Mouse (Mus musculus) liver, embryonic 15.5 days (tissue): ENCODE results near the gene Cops3. TPM values are rescaled to one million over a fixed set of nuclear protein-coding genes. Genes with fewer than 3 reads are reported as not detected.
A peak's percentile ranks its signal among the peaks of the same experiment; 100 is the strongest.

Source experiments
- ATAC-seq: fragments of 200-750 bp; cut with Nextera tagmentation; 2 replicates; pipeline ENCODE4 v1.8.0; 2017; ENCODE audit warnings: moderate number of reproducible peaks, mild to moderate bottlenecking, moderate library complexity; ENCODE audit not compliant: insufficient read depth
- H3K27ac ChIP-seq: fragments of 300-500 bp; sonication (generic); replicated peaks from 2 replicates; pipeline ENCODE4 v1.5.1; 2015; ENCODE audit warnings: mild to moderate bottlenecking, inconsistent platforms
- H3K27me3 ChIP-seq: fragments of 300-500 bp; sonication (generic); 2 replicates; pipeline ENCODE4 v1.6.1; 2015; ENCODE audit warnings: mild to moderate bottlenecking, inconsistent platforms
- H3K36me3 ChIP-seq: fragments of 300-500 bp; sonication (generic); replicated peaks from 2 replicates; pipeline ENCODE4 v1.6.1; 2015; ENCODE audit warnings: moderate library complexity, mild to moderate bottlenecking, inconsistent platforms
- H3K4me1 ChIP-seq: fragments of 300-500 bp; sonication (generic); replicated peaks from 2 replicates; pipeline ENCODE4 v1.6.1; 2015; ENCODE audit warnings: inconsistent platforms
- H3K4me2 ChIP-seq: fragments of 300-500 bp; sonication (generic); 2 replicates; pipeline ENCODE4 v1.6.1; 2015; ENCODE audit warnings: moderate library complexity, mild to moderate bottlenecking, inconsistent platforms
- H3K4me3 ChIP-seq: fragments of 300-500 bp; sonication (generic); replicated peaks from 2 replicates; pipeline ENCODE4 v1.5.1; 2015; ENCODE audit warnings: mild to moderate bottlenecking, inconsistent platforms
- H3K9ac ChIP-seq: fragments of 300-500 bp; sonication (generic); 2 replicates; pipeline ENCODE4 v1.6.1; 2015; ENCODE audit warnings: moderate library complexity, mild to moderate bottlenecking, inconsistent platforms
- H3K9me3 ChIP-seq: fragments of 300-500 bp; sonication (generic); replicated peaks from 2 replicates; pipeline ENCODE4 v1.6.1; 2016; ENCODE audit warnings: inconsistent platforms
- WGBS: fragments of 180-500 bp; shearing (Covaris S2); methylation state at CpG from one replicate; pipeline ENCODE4 v1.1.7; 2015; ENCODE audit warnings: mixed read lengths; ENCODE audit not compliant: insufficient replicate concordance; 5-methylcytosine and 5-hydroxymethylcytosine counted together
- polyA plus RNA-seq: library from polyadenylated mRNA; unstranded; fragments of >200 nt; fragmentation: Nextera tagmentation; extraction: Ambion mirVana; gene quantifications from 2 replicates; pipeline ENCODE4 v1.2.1, GENCODE M21; 2015

Cops3 gene
- polyA plus RNA-seq, 1 experiment from 2014 or later = 89.6 TPM

DNA sequence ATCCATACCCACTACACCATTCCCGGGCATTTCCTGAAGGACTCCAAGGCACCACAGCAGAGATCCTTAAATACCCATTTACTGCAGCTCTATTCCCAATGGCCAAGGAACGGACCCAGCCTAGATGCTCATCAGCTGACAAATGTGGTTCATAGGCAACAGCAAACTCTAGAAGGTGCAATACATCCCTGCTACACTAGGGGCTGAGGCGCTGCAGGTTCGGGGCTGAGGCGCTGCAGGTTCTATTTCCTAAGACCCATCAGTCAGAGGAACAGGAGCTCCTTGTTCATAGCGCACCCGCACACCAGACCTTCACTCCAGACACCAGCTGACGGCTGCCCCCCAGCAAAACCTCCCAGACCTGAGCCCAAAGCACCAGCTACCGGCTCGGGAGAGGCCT lies 39.2 kb downstream of the Cops3 start:
- H3K27ac ChIP-seq = no peak overlapping the region
- H3K9me3 ChIP-seq = no peaks in the 10 kb centered on the region
- WGBS = 83% methylated on average over 10 of the region's 10 CpGs
- no peak overlapping the region for H3K4me3 ChIP-seq
- no peak overlapping the region for H3K4me2 ChIP-seq
- no peaks in the 10 kb centered on the region for H3K27me3 ChIP-seq
- H3K4me1 ChIP-seq = no peaks in the 10 kb centered on the region
- ATAC-seq = no peak
- peaks cover 98% of the 10 kb centered on the region for H3K36me3 ChIP-seq
- H3K9ac ChIP-seq = no peak overlapping the region

DNA sequence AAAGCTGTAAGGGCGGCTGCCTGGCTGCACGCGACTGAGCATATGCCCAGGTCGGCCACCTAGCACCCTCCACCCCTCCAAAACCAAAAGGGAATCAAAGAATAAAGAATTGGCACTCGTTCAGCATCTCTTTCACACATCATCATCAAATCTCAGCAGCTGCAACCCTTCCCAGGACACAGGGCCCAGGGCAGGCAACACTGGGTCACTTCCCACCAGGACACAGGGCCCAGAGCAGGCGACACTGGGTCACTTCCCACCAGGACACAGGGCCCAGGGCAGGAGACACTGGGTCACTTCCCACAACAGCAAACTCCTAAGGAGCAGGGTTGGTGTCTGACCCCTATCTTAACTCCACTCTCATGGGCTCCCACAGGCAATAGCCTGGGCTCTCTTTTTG lies 46.2 kb downstream of the Cops3 start:
- H3K4me3 ChIP-seq = no peak overlapping the region
- no peak for ATAC-seq
- no peak overlapping the region for H3K9ac ChIP-seq
- no peaks in the 10 kb centered on the region for H3K4me1 ChIP-seq
- no peak overlapping the region for H3K27ac ChIP-seq
- H3K27me3 ChIP-seq = no peaks in the 10 kb centered on the region
- H3K36me3 ChIP-seq = peaks cover 70% of the 10 kb centered on the region
- WGBS = 80% methylated on average over 6 of the region's 6 CpGs
- no peak overlapping the region for H3K4me2 ChIP-seq
- H3K9me3 ChIP-seq = no peaks in the 10 kb centered on the region

DNA sequence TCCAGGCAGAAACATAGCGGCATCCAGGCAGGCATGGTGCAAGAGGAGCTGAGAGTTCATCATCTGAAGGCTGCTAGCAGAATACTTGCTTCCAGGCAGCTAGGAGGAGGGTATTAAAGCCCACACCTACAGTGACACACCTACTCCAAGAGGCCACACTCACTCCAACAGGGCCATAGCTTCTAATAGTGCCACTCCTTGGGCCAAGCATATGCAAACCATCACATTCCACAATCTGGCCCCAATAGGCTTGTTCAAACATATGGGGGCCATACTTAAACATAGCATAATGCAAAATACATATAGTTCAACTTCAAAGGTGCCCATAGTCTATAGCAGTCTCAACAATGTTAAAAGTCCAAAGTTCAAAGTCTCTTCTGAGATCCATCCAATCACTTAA lies 50.3 kb downstream of the Cops3 start:
- 43% methylated on average over 1 of the region's 1 CpGs for WGBS
- H3K9ac ChIP-seq = no peak overlapping the region
- 0 out of 2 replicates have a peak, but pooled peaks cover 6% of the 10 kb centered on the region for H3K27me3 ChIP-seq
- H3K36me3 ChIP-seq = peaks cover 29% of the 10 kb centered on the region
- no peak overlapping the region for H3K4me2 ChIP-seq
- H3K9me3 ChIP-seq = no peaks in the 10 kb centered on the region
- H3K4me3 ChIP-seq = no peak overlapping the region
- no peak for ATAC-seq
- no peak overlapping the region for H3K27ac ChIP-seq
- H3K4me1 ChIP-seq = peaks cover 16% of the 10 kb centered on the region

DNA sequence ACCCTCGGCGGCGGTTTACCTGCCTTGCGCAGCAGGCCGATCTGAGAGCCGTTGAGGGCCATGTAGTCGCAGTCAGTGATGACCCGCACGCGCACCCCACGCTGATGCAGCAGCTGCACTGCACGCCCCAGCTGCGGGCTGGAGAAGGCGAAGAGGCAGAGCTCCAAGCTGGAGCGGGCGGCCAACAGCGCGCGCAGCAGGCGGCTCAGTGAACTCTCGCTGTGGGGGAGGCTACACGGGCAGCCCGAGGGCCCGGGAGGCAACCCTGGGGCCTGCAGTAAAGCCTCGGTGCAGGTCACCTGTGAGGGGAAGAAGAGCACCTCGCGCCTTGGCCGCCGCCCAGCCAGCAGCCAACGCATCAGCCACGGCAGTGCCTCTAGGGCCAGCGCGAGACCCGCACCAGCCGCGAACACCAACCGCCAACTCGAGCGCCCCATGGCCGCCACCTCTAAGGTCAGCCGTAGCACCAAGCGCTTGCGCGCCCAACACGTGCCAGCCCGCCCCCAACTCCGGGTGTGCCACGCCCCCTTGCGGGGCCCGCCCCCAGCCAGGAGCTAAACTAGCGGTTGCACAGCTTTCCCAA lies 52.3 kb downstream of the Cops3 start, which contains the start of gene Pld6:
Gene Pld6 (minus strand): TSS at position 447 of the 583 bp plus-strand sequence.
- Histone ChIP-seq H3K4me2 (peak within 1 kb of the TSS; percentile 78), H3K4me1 (peaks cover 16% of the 10 kb centered on the region), H3K4me3 (peak within 1 kb of the TSS; percentile 50), H3K9me3 (no peaks in the 10 kb centered on the region), H3K9ac (peak within 1 kb of the TSS; percentile 29; the same call in 1 of the 2 replicates), H3K27me3 (0 out of 2 replicates have a peak, but pooled peaks cover 6% of the 10 kb centered on the region), H3K27ac (no peak within 1 kb of the TSS), H3K36me3 (peaks cover 12% of the 10 kb centered on the region)
- WGBS = 2% methylated on average over 51 of the region's 51 CpGs
- ATAC-seq = peak; percentile 64

DNA sequence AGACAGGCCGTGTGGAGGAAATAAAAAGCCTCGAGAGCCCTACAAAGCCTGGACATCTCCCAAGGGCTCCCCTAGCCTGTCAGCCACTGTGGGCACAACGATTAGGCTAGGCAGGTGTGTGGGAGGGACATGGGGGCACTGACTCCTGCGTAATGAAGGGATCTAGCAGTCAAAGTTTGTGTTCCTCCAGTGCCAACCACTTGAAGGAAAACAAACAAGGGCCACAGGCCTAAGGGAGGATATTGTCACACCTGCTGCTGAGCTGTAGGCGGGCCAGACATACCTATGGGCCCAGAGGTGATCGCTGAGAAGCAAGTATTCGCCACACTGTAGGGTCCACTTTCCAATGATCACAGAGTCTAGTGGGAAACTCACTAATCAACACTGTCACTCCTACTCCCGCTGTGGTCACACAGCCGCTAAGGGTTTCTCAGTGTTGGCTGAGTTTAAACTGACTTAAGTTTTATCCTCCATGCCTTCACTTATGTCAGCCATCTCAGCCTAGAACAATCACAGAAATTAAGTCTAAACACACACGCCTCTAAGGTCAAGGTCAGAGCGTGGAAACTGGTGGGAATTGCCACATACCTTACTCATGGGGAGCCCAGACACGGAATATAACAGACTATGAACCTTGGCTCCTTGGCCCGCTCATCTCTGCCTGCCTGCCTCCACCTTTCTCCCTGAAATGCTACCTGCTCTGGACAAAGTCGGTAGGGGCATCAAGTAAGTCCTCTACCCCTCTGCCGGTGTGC lies 53.0 kb downstream of the Cops3 start:
- Histone ChIP-seq H3K36me3 (peaks cover 5% of the 10 kb centered on the region), H3K4me1 (peaks cover 16% of the 10 kb centered on the region), H3K9ac (peak overlapping the region; percentile 29; the same call in 1 of the 2 replicates), H3K27me3 (0 out of 2 replicates have a peak, but pooled peaks cover 6% of the 10 kb centered on the region), H3K27ac (no peak overlapping the region), H3K9me3 (no peaks in the 10 kb centered on the region), H3K4me2 (peak overlapping the region; percentile 78), H3K4me3 (peak overlapping the region; percentile 50)
- 0 out of 2 replicates have a peak, but pooled peaks have one; percentile 6 for ATAC-seq
- whole genome bisulfite sequencing = 44% methylated on average over 15 of the region's 15 CpGs

DNA sequence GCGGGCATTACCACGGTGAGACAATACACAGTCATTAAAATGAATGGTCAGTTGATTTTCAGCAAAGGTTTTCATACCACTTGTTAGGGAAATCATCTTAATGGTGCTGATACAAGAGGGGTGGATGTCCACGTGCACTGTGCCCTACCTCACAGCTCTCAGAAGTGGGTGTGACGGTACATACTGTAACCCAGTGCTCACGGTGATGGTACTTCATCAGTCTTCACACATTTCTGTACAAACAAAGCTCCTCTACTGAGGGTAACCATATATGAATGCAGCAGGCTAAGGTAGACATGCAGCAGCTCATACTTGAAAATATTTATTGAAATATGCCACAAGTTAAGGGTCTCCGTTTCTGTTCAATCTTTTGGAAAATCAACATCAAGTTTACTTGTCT lies 56.0 kb downstream of the Cops3 start:
- no peak overlapping the region for H3K27ac ChIP-seq
- H3K9ac ChIP-seq = no peak overlapping the region
- WGBS = 79% methylated on average over 6 of the region's 6 CpGs
- no peak for ATAC-seq
- H3K27me3 ChIP-seq = 0 out of 2 replicates have a peak, but pooled peaks cover 6% of the 10 kb centered on the region
- no peaks in the 10 kb centered on the region for H3K36me3 ChIP-seq
- H3K4me2 ChIP-seq = no peak overlapping the region
- H3K4me1 ChIP-seq = peaks cover 20% of the 10 kb centered on the region
- no peak overlapping the region for H3K4me3 ChIP-seq
- H3K9me3 ChIP-seq = no peaks in the 10 kb centered on the region

DNA sequence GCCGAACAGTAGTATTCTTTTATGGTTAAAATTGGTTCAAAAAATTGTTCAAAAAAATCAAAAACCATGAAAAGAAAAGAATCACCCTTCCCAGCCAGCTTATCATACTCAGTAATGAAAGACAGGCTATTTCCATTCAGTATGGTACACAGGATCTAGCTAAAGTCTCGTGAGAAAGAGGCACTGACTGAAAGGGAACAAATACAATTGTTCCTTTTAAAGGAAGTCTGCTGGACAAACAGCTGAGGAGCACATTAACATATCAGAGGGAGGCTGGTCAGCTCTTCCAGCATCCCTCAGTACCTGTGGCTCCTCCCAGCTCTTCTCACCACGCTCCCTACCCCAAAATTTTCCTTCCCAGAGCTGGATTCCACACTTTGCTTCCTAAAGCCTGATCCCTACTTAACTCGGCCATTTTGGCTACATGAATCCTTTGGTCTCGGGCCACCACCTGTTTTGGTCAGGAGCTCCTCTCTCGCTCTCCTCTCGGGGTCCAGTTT lies 57.5 kb downstream of the Cops3 start:
- peaks cover 16% of the 10 kb centered on the region for H3K4me1 ChIP-seq
- no peak overlapping the region for H3K27ac ChIP-seq
- H3K36me3 ChIP-seq = 0 out of 2 replicates have a peak, but pooled peaks cover 1% of the 10 kb centered on the region
- H3K4me2 ChIP-seq = no peak overlapping the region
- 0 out of 2 replicates have a peak, but pooled peaks cover 3% of the 10 kb centered on the region for H3K27me3 ChIP-seq
- WGBS = 67% methylated on average over 7 of the region's 7 CpGs
- no peak overlapping the region for H3K4me3 ChIP-seq
- H3K9me3 ChIP-seq = no peaks in the 10 kb centered on the region
- ATAC-seq = no peak
- no peak overlapping the region for H3K9ac ChIP-seq

DNA sequence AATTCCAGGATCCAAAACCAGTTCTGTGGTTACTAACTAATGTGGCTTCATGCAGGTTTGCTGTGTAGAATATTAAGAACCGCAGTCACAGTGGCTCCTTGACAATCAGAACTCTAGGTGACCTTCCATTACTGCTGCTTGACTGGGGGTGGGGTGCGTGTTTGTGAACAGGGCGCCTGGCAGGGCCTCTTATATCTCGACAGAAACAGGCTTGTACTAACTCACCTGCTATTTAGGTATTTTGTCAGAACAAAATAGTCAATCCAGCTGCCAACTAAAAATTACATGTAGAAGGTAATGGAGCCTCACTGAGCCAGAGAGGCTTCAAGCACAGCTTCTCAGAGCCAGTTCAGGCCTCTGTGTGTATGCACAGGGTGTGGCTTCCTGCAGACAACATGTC lies 59.4 kb downstream of the Cops3 start:
- Histone ChIP-seq H3K4me2 (no peak overlapping the region), H3K27me3 (no peaks in the 10 kb centered on the region), H3K9me3 (no peaks in the 10 kb centered on the region), H3K4me1 (peaks cover 7% of the 10 kb centered on the region), H3K9ac (no peak overlapping the region), H3K4me3 (no peak overlapping the region), H3K36me3 (peaks cover 15% of the 10 kb centered on the region; the same call in 1 of the 2 replicates), H3K27ac (no peak overlapping the region)
- ATAC-seq = no peak
- WGBS = 63% methylated on average over 4 of the region's 4 CpGs

DNA sequence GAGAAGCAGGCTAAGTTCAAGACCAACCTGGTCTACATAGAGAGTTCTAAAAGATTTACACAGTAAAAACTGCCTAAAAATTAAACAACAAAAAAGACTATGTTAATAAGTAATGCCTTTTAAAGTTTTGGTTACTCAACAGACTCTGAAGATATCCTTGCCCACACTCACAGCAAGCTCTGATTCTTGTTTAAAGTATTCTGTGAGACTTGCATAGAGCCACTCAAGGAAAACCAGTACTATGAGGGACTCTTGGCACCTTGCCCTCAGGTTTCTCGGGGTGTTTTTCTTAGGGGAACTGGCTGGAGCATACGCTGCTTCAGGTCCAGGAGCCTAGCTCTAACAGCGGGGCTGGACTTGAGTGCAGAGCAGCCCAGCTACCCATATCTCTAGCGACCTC lies 60.2 kb downstream of the Cops3 start:
- H3K27ac ChIP-seq = no peak overlapping the region
- H3K4me1 ChIP-seq = peaks cover 7% of the 10 kb centered on the region
- H3K36me3 ChIP-seq = peaks cover 18% of the 10 kb centered on the region; the same call in 1 of the 2 replicates
- H3K9ac ChIP-seq = no peak overlapping the region
- H3K4me3 ChIP-seq = no peak overlapping the region
- H3K9me3 ChIP-seq = no peaks in the 10 kb centered on the region
- no peak overlapping the region for H3K4me2 ChIP-seq
- ATAC-seq = no peak
- no peaks in the 10 kb centered on the region for H3K27me3 ChIP-seq
- WGBS = 75% methylated on average over 4 of the region's 4 CpGs

DNA sequence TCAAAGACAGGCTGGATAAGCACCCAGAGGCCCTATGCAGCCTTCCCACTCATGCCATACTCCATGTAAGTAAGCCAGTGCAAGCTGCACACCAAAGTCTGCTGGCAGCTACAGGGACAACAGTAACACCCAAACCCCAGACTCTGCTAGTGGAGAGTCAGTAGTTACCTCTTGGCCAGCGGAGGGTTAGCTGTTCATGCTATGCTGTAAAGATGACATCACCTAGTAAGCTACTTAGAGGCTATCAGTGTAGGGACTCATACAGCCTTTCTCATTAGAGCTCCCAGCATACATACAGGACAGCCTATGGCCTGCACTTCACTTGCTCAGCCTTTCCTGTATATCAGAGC lies 60.8 kb downstream of the Cops3 start:
- WGBS = 47% methylated on average over 1 of the region's 1 CpGs
- Histone ChIP-seq H3K4me1 (peaks cover 7% of the 10 kb centered on the region), H3K4me2 (no peak overlapping the region), H3K27me3 (no peaks in the 10 kb centered on the region), H3K4me3 (no peak overlapping the region), H3K36me3 (peaks cover 23% of the 10 kb centered on the region), H3K9me3 (no peaks in the 10 kb centered on the region), H3K27ac (no peak overlapping the region), H3K9ac (no peak overlapping the region)
- ATAC-seq = no peak

DNA sequence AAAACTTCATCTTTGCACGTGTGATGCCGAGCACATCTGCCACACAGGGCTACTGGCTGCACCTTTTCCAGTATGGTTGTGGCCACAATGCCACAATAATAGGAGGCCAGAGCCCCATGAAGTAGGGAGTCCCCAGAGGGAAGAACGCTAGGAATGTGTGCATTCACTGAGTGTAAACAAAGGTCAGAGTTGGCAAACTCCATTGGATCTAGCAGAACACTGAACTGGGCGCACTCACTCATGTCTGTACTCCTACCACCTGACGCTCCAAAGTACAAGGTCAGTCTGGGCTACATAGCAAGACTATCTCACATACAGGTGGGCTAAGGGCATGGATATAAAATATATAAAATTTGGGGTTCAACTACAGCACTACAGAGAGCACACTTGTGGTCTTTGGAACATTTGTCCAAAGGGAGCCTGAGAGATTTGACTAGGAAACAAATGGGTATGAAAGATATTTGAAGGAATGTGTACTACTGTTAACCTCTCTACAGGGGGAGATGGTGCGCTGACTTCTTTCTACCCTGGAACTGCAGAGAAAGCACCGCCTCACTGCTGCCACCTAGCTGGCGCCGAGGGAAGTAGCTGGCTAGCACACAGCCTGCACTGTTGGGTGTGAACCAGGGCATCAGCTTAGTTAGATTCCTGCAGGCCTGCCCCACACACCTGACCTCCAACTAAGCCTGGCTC lies 61.3 kb downstream of the Cops3 start:
- peaks cover 25% of the 10 kb centered on the region for H3K36me3 ChIP-seq
- H3K27ac ChIP-seq = no peak overlapping the region
- no peak overlapping the region for H3K4me2 ChIP-seq
- H3K27me3 ChIP-seq = no peaks in the 10 kb centered on the region
- H3K4me3 ChIP-seq = no peak overlapping the region
- peak; percentile 58 for ATAC-seq
- no peaks in the 10 kb centered on the region for H3K9me3 ChIP-seq
- 42% methylated on average over 9 of the region's 9 CpGs for WGBS
- H3K9ac ChIP-seq = no peak overlapping the region
- peaks cover 7% of the 10 kb centered on the region for H3K4me1 ChIP-seq
